Mouse (Mus musculus): ENCODE measurements around the gene Nlgn3. TPM values are rescaled to one million over a fixed set of nuclear protein-coding genes. Genes with fewer than 3 reads are reported as not detected.

The Nlgn3 gene
- polyA plus RNA-seq, 1 experiment from 2014 or later = 0.59 TPM

- no peak for ATAC-seq (replicated peaks; ENCODE audit: low FRiP score)
- no peak overlapping the region for H3K27ac ChIP-seq (ENCODE audit: low read depth, low read length)
- no peaks in the 10 kb centered on the region for H3K4me1 ChIP-seq (replicated peaks; ENCODE audit: control insufficient read depth, insufficient read depth, low read length)
- WGBS = 86% methylated on average over 5 of the region's 5 CpGs
- peaks cover 30% of the 10 kb centered on the region for H3K27me3 ChIP-seq (replicated peaks; ENCODE audit: control insufficient read depth, insufficient read depth, low read length)
- no peaks in the 10 kb centered on the region for H3K9me3 ChIP-seq (ENCODE audit: control insufficient read depth, low read length)
- DNase-seq (ENCODE audit: low spot score) = no peak
- H3K4me3 ChIP-seq (ENCODE audit: low read depth, low read length) = no peak overlapping the region
- no peak overlapping the region for H3K9ac ChIP-seq (ENCODE audit: low read depth, low read length)
- no peaks in the 10 kb centered on the region for H3K36me3 ChIP-seq (ENCODE audit: control insufficient read depth, insufficient read depth, low read length)
- H3K4me2 ChIP-seq = no peak overlapping the region
These were observed 10.3 kb downstream of the Nlgn3 start for GRCm38 (mm10) chrX:101309299-101309698.

DNA sequence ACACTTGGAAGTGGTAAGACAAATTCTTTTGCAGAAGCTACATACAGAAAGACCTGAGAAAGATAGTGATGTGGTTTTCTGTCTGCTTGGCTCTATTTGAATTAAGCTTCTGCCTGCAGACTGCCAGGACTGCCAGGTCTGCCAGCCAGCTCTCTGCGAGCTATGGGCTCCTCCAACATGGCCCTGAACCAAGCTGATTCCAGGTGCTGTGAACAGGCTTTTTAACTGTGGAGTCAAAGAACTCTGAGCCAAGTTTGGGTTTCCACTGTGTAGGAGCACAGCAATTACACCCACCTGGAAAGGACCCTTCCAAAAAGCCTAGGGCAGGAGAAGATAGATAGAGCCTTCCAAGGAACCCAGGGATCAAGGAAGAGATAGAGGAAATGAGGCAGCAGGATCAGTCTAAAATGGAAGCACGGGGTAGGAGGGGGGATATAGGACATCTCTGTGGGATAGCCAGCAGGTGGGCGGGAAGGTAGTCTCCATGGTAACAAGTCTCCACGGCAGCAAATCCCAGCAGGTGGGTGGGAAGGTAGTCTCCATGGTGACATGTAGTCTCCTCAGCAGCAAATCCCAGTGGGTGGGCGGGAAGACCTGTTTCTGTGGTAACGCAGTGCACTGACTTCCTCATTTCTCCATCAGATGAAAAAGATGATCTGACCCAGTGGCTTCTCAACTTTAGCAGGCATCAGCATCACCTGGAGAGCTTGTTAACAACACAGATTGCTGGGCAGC, 14.8 kb downstream of the Nlgn3 start:
- Histone ChIP-seq H3K4me1 (replicated peaks; ENCODE audit: control insufficient read depth, insufficient read depth, low read length) (no peaks in the 10 kb centered on the region; the same call in 1 of the 2 replicates), H3K9me3 (ENCODE audit: control insufficient read depth, low read length) (no peaks in the 10 kb centered on the region), H3K9ac (ENCODE audit: low read depth, low read length) (no peak overlapping the region), H3K4me3 (ENCODE audit: low read depth, low read length) (no peak overlapping the region), H3K36me3 (ENCODE audit: control insufficient read depth, insufficient read depth, low read length) (no peaks in the 10 kb centered on the region), H3K27me3 (replicated peaks; ENCODE audit: control insufficient read depth, insufficient read depth, low read length) (peaks cover 6% of the 10 kb centered on the region), H3K27ac (ENCODE audit: low read depth, low read length) (no peak overlapping the region), H3K4me2 (no peak overlapping the region)
- 40% methylated on average over 6 of the region's 6 CpGs for WGBS
- DNase-seq (ENCODE audit: low spot score) = no peak
- ATAC-seq (replicated peaks; ENCODE audit: low FRiP score) = no peak

- DNase-seq (ENCODE audit: low spot score) (no peak), ATAC-seq (replicated peaks; ENCODE audit: low FRiP score) (no peak)
- no peak overlapping the region for H3K4me3 ChIP-seq (ENCODE audit: low read depth, low read length)
- no peak overlapping the region for H3K27ac ChIP-seq (ENCODE audit: low read depth, low read length)
- WGBS = 90% methylated on average over 12 of the region's 12 CpGs
- H3K9ac ChIP-seq (ENCODE audit: low read depth, low read length) = no peak overlapping the region
- H3K9me3 ChIP-seq (ENCODE audit: control insufficient read depth, low read length) = no peaks in the 10 kb centered on the region
- H3K27me3 ChIP-seq (replicated peaks; ENCODE audit: control insufficient read depth, insufficient read depth, low read length) = peaks cover 4% of the 10 kb centered on the region
- H3K4me1 ChIP-seq (replicated peaks; ENCODE audit: control insufficient read depth, insufficient read depth, low read length) = no peaks in the 10 kb centered on the region; the same call in 1 of the 2 replicates
- no peaks in the 10 kb centered on the region for H3K36me3 ChIP-seq (ENCODE audit: control insufficient read depth, insufficient read depth, low read length)
- no peak overlapping the region for H3K4me2 ChIP-seq
These were observed 20.8 kb downstream of the Nlgn3 start for GRCm38 (mm10) chrX:101319775-101320174.

DNA sequence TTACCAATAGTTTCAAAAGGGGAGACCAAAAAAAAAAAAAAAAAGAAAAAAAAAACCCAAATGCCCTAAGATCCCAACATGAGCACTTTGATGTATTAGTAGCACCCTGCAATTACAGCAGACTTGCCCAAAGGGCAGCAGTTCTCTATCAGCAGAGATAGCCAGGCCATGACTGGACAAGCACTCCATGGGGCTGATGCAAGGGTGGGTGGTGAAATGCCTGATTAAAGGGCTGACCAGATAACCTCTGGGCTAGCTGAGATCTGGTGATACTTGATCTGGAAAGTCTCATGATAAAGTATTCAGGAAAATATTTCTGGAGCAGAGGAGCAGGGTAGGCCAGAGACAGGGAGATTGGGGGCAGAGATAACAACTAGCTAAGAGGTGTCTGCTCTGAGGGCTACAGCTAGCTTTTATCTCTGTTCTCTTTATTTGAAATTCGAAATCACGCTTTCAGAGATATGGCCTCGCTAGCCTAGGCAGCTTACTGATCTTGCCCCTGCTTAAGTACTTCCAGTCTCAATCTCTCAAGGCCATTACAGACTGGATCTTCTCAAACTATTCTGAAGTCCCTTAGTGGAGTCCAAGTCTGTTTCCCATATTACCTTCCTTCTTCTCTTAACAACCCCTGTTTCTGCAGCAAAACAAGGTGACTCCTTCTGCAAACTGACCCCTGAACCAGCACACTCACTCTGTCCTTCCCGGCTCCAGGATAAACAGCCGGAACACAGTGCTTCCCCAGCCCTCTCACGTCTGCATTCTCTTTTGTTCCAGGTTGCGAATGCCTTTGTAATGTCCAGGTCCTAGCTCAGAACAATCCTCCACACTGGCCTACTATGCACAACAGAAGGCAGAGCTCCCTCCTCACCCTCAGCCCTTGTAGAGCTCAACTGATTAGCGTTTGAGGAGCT, 27.3 kb downstream of the Nlgn3 start:
- Histone ChIP-seq H3K27ac (ENCODE audit: low read depth, low read length) (no peak overlapping the region), H3K36me3 (ENCODE audit: control insufficient read depth, insufficient read depth, low read length) (no peaks in the 10 kb centered on the region), H3K4me1 (replicated peaks; ENCODE audit: control insufficient read depth, insufficient read depth, low read length) (no peaks in the 10 kb centered on the region), H3K9me3 (ENCODE audit: control insufficient read depth, low read length) (no peaks in the 10 kb centered on the region), H3K4me3 (ENCODE audit: low read depth, low read length) (no peak overlapping the region), H3K9ac (ENCODE audit: low read depth, low read length) (no peak overlapping the region), H3K4me2 (no peak overlapping the region), H3K27me3 (replicated peaks; ENCODE audit: control insufficient read depth, insufficient read depth, low read length) (no peaks in the 10 kb centered on the region)
- 48% methylated on average over 8 of the region's 8 CpGs for WGBS
- ATAC-seq (replicated peaks; ENCODE audit: low FRiP score) = 0 out of 2 replicates have a peak, but pooled peaks have one; percentile 7
- no peak for DNase-seq (ENCODE audit: low spot score)

GRCm38 (mm10) chrX:101329372-101330028, 30.5 kb downstream of the Nlgn3 start:
- Histone ChIP-seq H3K27me3 (replicated peaks; ENCODE audit: control insufficient read depth, insufficient read depth, low read length) (no peaks in the 10 kb centered on the region; the same call in 1 of the 2 replicates), H3K4me1 (replicated peaks; ENCODE audit: control insufficient read depth, insufficient read depth, low read length) (0 out of 2 replicates have a peak, but pooled peaks cover 2% of the 10 kb centered on the region), H3K27ac (ENCODE audit: low read depth, low read length) (no peak overlapping the region), H3K4me3 (ENCODE audit: low read depth, low read length) (no peak overlapping the region), H3K36me3 (ENCODE audit: control insufficient read depth, insufficient read depth, low read length) (no peaks in the 10 kb centered on the region), H3K4me2 (no peak overlapping the region), H3K9ac (ENCODE audit: low read depth, low read length) (no peak overlapping the region), H3K9me3 (ENCODE audit: control insufficient read depth, low read length) (no peaks in the 10 kb centered on the region)
- DNase-seq (ENCODE audit: low spot score) = peak; percentile 37
- 21% methylated on average over 9 of the region's 10 CpGs for whole genome bisulfite sequencing
- ATAC-seq (replicated peaks; ENCODE audit: low FRiP score) = no peak

GRCm38 (mm10) chrX:101332031-101332374, 33.0 kb downstream of the Nlgn3 start:
- Histone ChIP-seq H3K9me3 (ENCODE audit: control insufficient read depth, low read length) (no peaks in the 10 kb centered on the region), H3K4me1 (replicated peaks; ENCODE audit: control insufficient read depth, insufficient read depth, low read length) (0 out of 2 replicates have a peak, but pooled peaks cover 2% of the 10 kb centered on the region), H3K36me3 (ENCODE audit: control insufficient read depth, insufficient read depth, low read length) (no peaks in the 10 kb centered on the region), H3K27me3 (replicated peaks; ENCODE audit: control insufficient read depth, insufficient read depth, low read length) (no peaks in the 10 kb centered on the region; the same call in 1 of the 2 replicates), H3K9ac (ENCODE audit: low read depth, low read length) (peak overlapping the region; percentile 59), H3K27ac (ENCODE audit: low read depth, low read length) (peak overlapping the region; percentile 86), H3K4me2 (peak overlapping the region; percentile 59), H3K4me3 (ENCODE audit: low read depth, low read length) (peak overlapping the region; percentile 39)
- WGBS = 35% methylated on average over 9 of the region's 9 CpGs
- DNase-seq (ENCODE audit: low spot score) = no peak
- peak; percentile 37 for ATAC-seq (replicated peaks; ENCODE audit: low FRiP score)

GRCm38 (mm10) chrX:101332375-101333211, 33.6 kb downstream of the Nlgn3 start:
- H3K36me3 ChIP-seq (ENCODE audit: control insufficient read depth, insufficient read depth, low read length) = no peaks in the 10 kb centered on the region
- 0 out of 2 replicates have a peak, but pooled peaks cover 2% of the 10 kb centered on the region for H3K4me1 ChIP-seq (replicated peaks; ENCODE audit: control insufficient read depth, insufficient read depth, low read length)
- peak overlapping the region; percentile 66 for H3K9ac ChIP-seq (ENCODE audit: low read depth, low read length)
- H3K27me3 ChIP-seq (replicated peaks; ENCODE audit: control insufficient read depth, insufficient read depth, low read length) = no peaks in the 10 kb centered on the region; the same call in 1 of the 2 replicates
- peak; percentile 78 for DNase-seq (ENCODE audit: low spot score)
- peak overlapping the region; percentile 86 for H3K27ac ChIP-seq (ENCODE audit: low read depth, low read length)
- H3K9me3 ChIP-seq (ENCODE audit: control insufficient read depth, low read length) = no peaks in the 10 kb centered on the region
- WGBS = 10% methylated on average over 41 of the region's 49 CpGs
- peak overlapping the region; percentile 44 for H3K4me3 ChIP-seq (ENCODE audit: low read depth, low read length)
- H3K4me2 ChIP-seq = peak overlapping the region; percentile 73
- peak; percentile 95 for ATAC-seq (replicated peaks; ENCODE audit: low FRiP score)

DNA sequence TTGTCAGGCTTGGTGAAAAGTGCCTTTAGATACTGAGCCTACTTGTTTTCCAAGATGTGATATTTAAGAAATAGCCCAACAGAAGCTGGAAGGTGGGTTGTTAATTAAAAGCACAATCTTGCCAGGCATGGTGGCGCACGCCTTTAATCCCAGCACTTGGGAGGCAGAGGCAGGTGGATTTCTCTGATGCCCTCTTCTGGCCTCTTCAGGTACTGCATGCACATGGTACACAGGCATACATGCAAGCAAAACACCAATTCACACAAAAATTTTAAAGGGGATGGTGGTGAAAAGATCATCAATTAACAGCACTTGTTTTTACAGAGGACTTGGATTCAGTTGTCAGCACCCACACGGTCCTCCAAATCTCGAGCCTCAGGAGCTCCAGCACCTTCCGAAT, 35.6 kb downstream of the Nlgn3 start:
- ATAC-seq (replicated peaks; ENCODE audit: low FRiP score) (no peak), DNase-seq (ENCODE audit: low spot score) (no peak)
- H3K27me3 ChIP-seq (replicated peaks; ENCODE audit: control insufficient read depth, insufficient read depth, low read length) = no peaks in the 10 kb centered on the region; the same call in 1 of the 2 replicates
- H3K9me3 ChIP-seq (ENCODE audit: control insufficient read depth, low read length) = no peaks in the 10 kb centered on the region
- H3K4me1 ChIP-seq (replicated peaks; ENCODE audit: control insufficient read depth, insufficient read depth, low read length) = 0 out of 2 replicates have a peak, but pooled peaks cover 2% of the 10 kb centered on the region
- no peak overlapping the region for H3K9ac ChIP-seq (ENCODE audit: low read depth, low read length)
- H3K36me3 ChIP-seq (ENCODE audit: control insufficient read depth, insufficient read depth, low read length) = no peaks in the 10 kb centered on the region
- WGBS = 85% methylated on average over 5 of the region's 5 CpGs
- H3K4me2 ChIP-seq = no peak overlapping the region
- H3K4me3 ChIP-seq (ENCODE audit: low read depth, low read length) = no peak overlapping the region
- H3K27ac ChIP-seq (ENCODE audit: low read depth, low read length) = no peak overlapping the region
